Mouse (Mus musculus) intestine, postnatal 0 days (tissue): Measurements from ENCODE around the gene Gstm6. TPM values are rescaled to one million over a fixed set of nuclear protein-coding genes. Genes with fewer than 3 reads are reported as not detected.
"Not testable (repeated sequence)": the region's sequence is repeated elsewhere in the genome, so short reads cannot be mapped to it uniquely, and the experiment has no call there.

ENCODE experiments used
- ATAC-seq: fragments of 200-750 bp; cut with Nextera tagmentation; 2 replicates; pipeline ENCODE4 v1.8.0; 2017; ENCODE audit warnings: mild to moderate bottlenecking, moderate TSS enrichment, moderate library complexity
- H3K27ac ChIP-seq: fragments of 300-500 bp; sonication (generic); 2 replicates; pipeline ENCODE4 v1.5.1; 2014; ENCODE audit warnings: mild to moderate bottlenecking, low read depth, low read length, moderate library complexity
- H3K27me3 ChIP-seq: fragments of 300-500 bp; sonication (generic); replicated peaks from 2 replicates; pipeline ENCODE4 v1.6.1; 2014; ENCODE audit warnings: low read length, mixed read lengths; ENCODE audit not compliant: control insufficient read depth, insufficient read depth
- H3K36me3 ChIP-seq: fragments of 300-500 bp; sonication (generic); 2 replicates; pipeline ENCODE4 v1.6.1; 2014; ENCODE audit warnings: mild to moderate bottlenecking, moderate library complexity; ENCODE audit not compliant: control insufficient read depth, insufficient read depth
- H3K4me1 ChIP-seq: fragments of 300-500 bp; sonication (generic); replicated peaks from 2 replicates; pipeline ENCODE4 v1.6.1; 2014; ENCODE audit warnings: antibody characterized with exemption, low read length, mixed read lengths; ENCODE audit not compliant: control insufficient read depth, insufficient read depth
- H3K4me2 ChIP-seq: fragments of 300-500 bp; sonication (generic); replicated peaks from 2 replicates; pipeline ENCODE4 v1.6.1; 2014; ENCODE audit warnings: low read depth, mild to moderate bottlenecking, moderate library complexity
- H3K4me3 ChIP-seq: fragments of 300-500 bp; sonication (generic); 2 replicates; pipeline ENCODE4 v1.5.1; 2014; ENCODE audit warnings: low read depth, low read length
- H3K9ac ChIP-seq: fragments of 300-500 bp; sonication (generic); 2 replicates; pipeline ENCODE4 v1.6.1; 2014; ENCODE audit warnings: mild to moderate bottlenecking, low read depth, low read length
- H3K9me3 ChIP-seq: fragments of 300-500 bp; sonication (generic); 2 replicates; pipeline ENCODE4 v1.6.1; 2016; ENCODE audit warnings: mixed run types; ENCODE audit not compliant: control insufficient read depth
- CTCF ChIP-seq: sonication (generic); IDR thresholded peaks from 2 replicates; pipeline ENCODE4 v1.5.1; 2016; ENCODE audit warnings: low read depth, mild to moderate bottlenecking, control low read depth, antibody characterized with exemption, moderate library complexity
- WGBS: fragments of 180-500 bp; shearing (Covaris S2); extraction: QIAGEN DNeasy Blood & Tissue Kit; methylation state at CpG from one replicate; pipeline ENCODE4 v1.1.7; 2014; 5-methylcytosine and 5-hydroxymethylcytosine counted together
- polyA plus RNA-seq: library from polyadenylated mRNA; unstranded; fragments of >200 nt; fragmentation: Nextera tagmentation; extraction: Ambion mirVana; gene quantifications from 2 replicates; pipeline ENCODE4 v1.2.1, GENCODE M21; 2015

Gstm6 gene
- polyA plus RNA-seq, 1 experiment from 2014 or later, result 21.6 TPM

GRCm38 (mm10) chr3:107965592-107965991 lies 22.0 kb upstream of the Gstm6 start:
- Histone ChIP-seq H3K4me3 (no peak overlapping the region), H3K9ac (no peak overlapping the region), H3K27me3 (no peaks in the 10 kb centered on the region), H3K9me3 (no peaks in the 10 kb centered on the region), H3K27ac (no peak overlapping the region), H3K4me1 (no peaks in the 10 kb centered on the region), H3K36me3 (no peaks in the 10 kb centered on the region), H3K4me2 (no peak overlapping the region)
- 35% methylated on average over 1 of the region's 1 CpGs for WGBS
- ATAC-seq, result no peak
- no peak for TF ChIP-seq CTCF

- ATAC-seq, result peak; percentile 17
- Histone ChIP-seq H3K27ac (peak overlapping the region; percentile 50; the same call in 1 of the 2 replicates), H3K9ac (no peak overlapping the region), H3K4me2 (peak overlapping the region; percentile 28), H3K4me3 (no peak overlapping the region), H3K36me3 (no peaks in the 10 kb centered on the region), H3K27me3 (no peaks in the 10 kb centered on the region), H3K4me1 (no peaks in the 10 kb centered on the region), H3K9me3 (no peaks in the 10 kb centered on the region)
- no peak for TF ChIP-seq CTCF
- 35% methylated on average over 5 of the region's 5 CpGs for WGBS
Observed at GRCm38 (mm10) chr3:107964656-107965308, 21.2 kb upstream of the Gstm6 start.

- no peak overlapping the region for H3K4me3 ChIP-seq
- peak overlapping the region; percentile 50; the same call in 1 of the 2 replicates for H3K27ac ChIP-seq
- no peaks in the 10 kb centered on the region for H3K36me3 ChIP-seq
- H3K9ac ChIP-seq, result no peak overlapping the region
- no peak for TF ChIP-seq CTCF
- 68% methylated on average over 4 of the region's 4 CpGs for WGBS
- H3K27me3 ChIP-seq, result no peaks in the 10 kb centered on the region
- no peaks in the 10 kb centered on the region for H3K9me3 ChIP-seq
- H3K4me1 ChIP-seq, result no peaks in the 10 kb centered on the region
- H3K4me2 ChIP-seq, result no peak overlapping the region
- ATAC-seq, result no peak
Observed at GRCm38 (mm10) chr3:107964026-107964425, 20.5 kb upstream of the Gstm6 start.

- ATAC-seq, H3K27ac ChIP-seq, H3K9ac ChIP-seq, H3K4me1 ChIP-seq, H3K27me3 ChIP-seq, H3K4me2 ChIP-seq, H3K4me3 ChIP-seq, H3K9me3 ChIP-seq, H3K36me3 ChIP-seq: not testable (repeated sequence)
- 84% methylated on average over 9 of the region's 9 CpGs for WGBS
Observed at GRCm38 (mm10) chr3:107955260-107955659, 11.7 kb upstream of the Gstm6 start.

GRCm38 (mm10) chr3:107953906-107954305 lies 10.4 kb upstream of the Gstm6 start:
- Histone ChIP-seq H3K27me3 (no peaks in the 10 kb centered on the region), H3K4me3 (no peak overlapping the region), H3K4me2 (no peak overlapping the region), H3K36me3 (no peaks in the 10 kb centered on the region), H3K9me3 (no peaks in the 10 kb centered on the region), H3K9ac (no peak overlapping the region), H3K4me1 (no peaks in the 10 kb centered on the region), H3K27ac (no peak overlapping the region)
- WGBS, result 80% methylated on average over 5 of the region's 5 CpGs
- TF ChIP-seq CTCF, result no peak
- ATAC-seq, result no peak

- 18% methylated on average over 6 of the region's 6 CpGs for WGBS
- Histone ChIP-seq H3K9me3 (no peaks in the 10 kb centered on the region), H3K4me2 (no peak overlapping the region), H3K27me3 (no peaks in the 10 kb centered on the region), H3K4me1 (no peaks in the 10 kb centered on the region), H3K4me3 (no peak overlapping the region), H3K9ac (no peak overlapping the region), H3K36me3 (no peaks in the 10 kb centered on the region), H3K27ac (no peak overlapping the region)
- TF ChIP-seq CTCF, result peak; percentile 95
- peak; percentile 43 for ATAC-seq
Observed at GRCm38 (mm10) chr3:107953328-107953755, 9.8 kb upstream of the Gstm6 start.
